Comparison of ENCODE assay signal across 11 mouse cellular contexts in the genomic region with DNA sequence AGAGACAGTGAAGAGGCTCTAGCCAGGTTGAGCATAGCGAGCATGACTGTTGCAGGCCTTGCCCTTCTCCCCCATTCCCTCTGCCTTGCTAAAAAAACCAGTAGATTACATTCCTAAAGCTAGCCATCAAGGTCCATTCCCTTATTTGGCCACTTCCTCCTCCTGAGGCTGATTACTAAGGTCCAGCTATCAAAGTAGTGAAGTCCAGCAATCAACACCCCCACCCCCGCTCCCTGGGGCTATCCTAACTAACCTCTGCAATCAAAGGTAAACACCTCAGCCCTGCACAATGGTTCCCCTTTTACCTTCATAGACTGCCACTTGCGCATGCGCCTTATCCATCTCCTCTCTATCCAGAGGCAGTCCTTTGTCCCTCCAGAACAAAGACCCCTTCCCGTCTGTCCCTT.
DNase-seq lines count a peak whose midpoint lies in the region; TF ChIP-seq lines count a peak whose summit lies in the region.
"Had no signal": no experiment of that assay in that cellular context is flagged by ENCODE, and none has a peak within 500 bp of the region (broad histone marks: within the 10 kb centered on the region; RNA-seq: fewer than 3 reads in every experiment).

No protein-coding gene starts in this region.

- H3K4me1 ChIP-seq in lung, adult 2 months (ENCODE audit: control insufficient read depth, insufficient read depth, low read length): no peaks in the 10 kb centered on the region; the same call in 1 of the 2 replicates
- H3K4me1 ChIP-seq: neural tube, embryonic 12.5 days had no signal

- no peak for TF ChIP-seq CTCF in lung, adult 2 months (IDR thresholded peaks at IDR 0.05; ENCODE audit: insufficient read depth, low read length)

- 60% methylated on average over 5 of the region's 5 CpGs for WGBS in lung, adult 2 months

- DNase-seq in lung, adult 18-20 months: peak; percentile 26 to 39
- no peak for DNase-seq in lung, postnatal 36 days
- peak; percentile 70 for DNase-seq in ZHBTc4 (ENCODE audit: low read depth, low spot score)
- DNase-seq in adrenal gland, postnatal 36 days: peak; percentile 37 to 45
- DNase-seq in kidney, postnatal 25 days: peak; percentile 51 to 65
- DNase-seq in frontal cortex, postnatal 36 days (ENCODE audit: low spot score in 2 of 2): no peak
- DNase-seq in cerebellum, postnatal 25 days: no peak
- DNase-seq in lung, adult 2 months: no peak
- DNase-seq: cerebellum, adult 8-10 months; liver, embryonic 13.5 days had no signal

- TF ChIP-seq POLR2A in lung, adult 2 months (IDR thresholded peaks at IDR 0.05; ENCODE audit: borderline replicate concordance, extremely low read depth, low read depth, low read length): no peak

- no peak overlapping the region for H3K4me3 ChIP-seq in lung, adult 2 months (replicated peaks; ENCODE audit: extremely low read depth, low read depth, low read length)
- H3K4me3 ChIP-seq: liver, embryonic 13.5 days; neural tube, embryonic 12.5 days had no signal

Comparison
In these comparisons a context has a peak if more than half of its experiments do, and no peak if none do; other contexts are left out.
1. DNase-seq: peak in lung, adult 18-20 months (2 of 2), ZHBTc4 (single experiment), adrenal gland, postnatal 36 days (2 of 2) and kidney, postnatal 25 days (2 of 2); none in lung, postnatal 36 days (single experiment), frontal cortex, postnatal 36 days (0 of 2), cerebellum, postnatal 25 days (0 of 2) and lung, adult 2 months (single experiment).